Mouse (Mus musculus): ENCODE results near the gene Fignl1.

GRCm38 (mm10) chr11:11737562-11737961 is 71.2 kb downstream of the Fignl1 start:
- TF ChIP-seq ZC3H11A (IDR thresholded peaks at IDR 0.05; ENCODE audit: low read depth, low read length) (no peak), CHD1 (IDR thresholded peaks at IDR 0.05; ENCODE audit: low read depth, low read length) (no peak), POLR2A (IDR thresholded peaks at IDR 0.05; ENCODE audit: low read depth, low read length) (no peak), MAX (IDR thresholded peaks at IDR 0.05; ENCODE audit: low read length) (no peak), JUN (IDR thresholded peaks at IDR 0.05; ENCODE audit: insufficient read depth, low read depth, low read length) (peak; percentile 72), CTCF (conservative IDR thresholded peaks at IDR 0.05 in 1 of 2, IDR thresholded peaks at IDR 0.05 in 1 of 2; ENCODE audit: low read depth in 2 of 2, low read length in 2 of 2) (no peak), EP300 (IDR thresholded peaks at IDR 0.05; ENCODE audit: low read length) (peak; percentile 88), UBTF (IDR thresholded peaks at IDR 0.05; ENCODE audit: low read depth, low read length) (no peak), SMC3 (IDR thresholded peaks at IDR 0.05; ENCODE audit: low read depth, low read length) (peak; percentile 17), MAZ (IDR thresholded peaks at IDR 0.05; ENCODE audit: low read depth, low read length) (peak; percentile 62; the same call in 1 of the 2 replicates), TCF12 (IDR thresholded peaks at IDR 0.05; ENCODE audit: low read depth, low read length) (peak; percentile 66; the same call in 1 of the 2 replicates), MEF2A (IDR thresholded peaks at IDR 0.05; ENCODE audit: borderline replicate concordance, low read depth, low read length) (peak; percentile 79), HCFC1 (IDR thresholded peaks at IDR 0.05; ENCODE audit: low read depth, low read length) (no peak), TBP (conservative IDR thresholded peaks at IDR 0.05; ENCODE audit: low read depth, low read length) (no peak)
